Mouse (Mus musculus): ENCODE measurements around the gene 2610528J11Rik.
"Not testable (repeated sequence)": the region's sequence is repeated elsewhere in the genome, so short reads cannot be mapped to it uniquely, and the experiment has no call there.

The 2610528J11Rik gene

GRCm38 (mm10) chr4:118542510-118543157, 15.8 kb downstream of the 2610528J11Rik start:
- DNase-seq (ENCODE audit: low read depth), result no peak

- peak; percentile 6 for DNase-seq (ENCODE audit: low read depth)
These were observed 16.3 kb downstream of the 2610528J11Rik start for GRCm38 (mm10) chr4:118543158-118543530.

GRCm38 (mm10) chr4:118543592-118544260, 16.9 kb downstream of the 2610528J11Rik start, which contains the start of gene Tmem125:
TSS of gene Tmem125 (minus strand) at chr4:118544044.
- peak; percentile 6 for DNase-seq (ENCODE audit: low read depth)

GRCm38 (mm10) chr4:118544441-118545127, 17.8 kb downstream of the 2610528J11Rik start:
- DNase-seq (ENCODE audit: low read depth), result no peak

GRCm38 (mm10) chr4:118547424-118548129, 20.8 kb downstream of the 2610528J11Rik start:
- not testable (repeated sequence) for DNase-seq (ENCODE audit: low read depth)

GRCm38 (mm10) chr4:118548130-118548480, 21.3 kb downstream of the 2610528J11Rik start:
- peak; percentile 67 for DNase-seq (ENCODE audit: low read depth)

GRCm38 (mm10) chr4:118553039-118553649, 26.3 kb downstream of the 2610528J11Rik start:
- DNase-seq (ENCODE audit: low read depth), result no peak

GRCm38 (mm10) chr4:118564062-118564925, 37.5 kb downstream of the 2610528J11Rik start:
- no peak for DNase-seq (ENCODE audit: low read depth)

GRCm38 (mm10) chr4:118564926-118565279, 38.1 kb downstream of the 2610528J11Rik start:
- no peak for DNase-seq (ENCODE audit: low read depth)

- DNase-seq (ENCODE audit: low read depth), result peak; percentile 16
These were observed 39.4 kb downstream of the 2610528J11Rik start for GRCm38 (mm10) chr4:118566161-118566676.

- DNase-seq (ENCODE audit: low read depth), result no peak
These were observed 41.9 kb downstream of the 2610528J11Rik start for GRCm38 (mm10) chr4:118568709-118569108.

- DNase-seq (ENCODE audit: low read depth), result no peak
These were observed 42.5 kb downstream of the 2610528J11Rik start for GRCm38 (mm10) chr4:118569320-118569719.

GRCm38 (mm10) chr4:118571441-118571840, 44.6 kb downstream of the 2610528J11Rik start:
- DNase-seq (ENCODE audit: low read depth), result no peak

GRCm38 (mm10) chr4:118576097-118576496, 49.3 kb downstream of the 2610528J11Rik start:
- peak; percentile 51 for DNase-seq (ENCODE audit: low read depth)

GRCm38 (mm10) chr4:118579313-118579712, 52.5 kb downstream of the 2610528J11Rik start:
- no peak for DNase-seq (ENCODE audit: low read depth)
